In genomic region chr4:66852011-66852410, GRCm38 (mm10) we compare ENCODE assay signal across 17 mouse cellular contexts. TPM values are rescaled to one million over a fixed set of nuclear protein-coding genes. Genes with fewer than 3 reads are reported as not detected.
DNase-seq lines count a peak whose midpoint lies in the region; ATAC-seq lines count a peak whose summit lies in the region.
"Had no signal": no experiment of that assay in that cellular context is flagged by ENCODE, and none has a peak within 500 bp of the region (broad histone marks: within the 10 kb centered on the region; RNA-seq: fewer than 3 reads in every experiment).

No protein-coding gene starts in this region.

- 74% methylated on average over 3 of the region's 3 CpGs for WGBS in intestine, embryonic 15.5 days
- WGBS in intestine, embryonic 16.5 days = 69% methylated on average over 3 of the region's 3 CpGs
- 87% methylated on average over 3 of the region's 3 CpGs for WGBS in forebrain, embryonic 14.5 days

- H3K27me3 ChIP-seq in intestine, embryonic 15.5 days (replicated peaks) = no peaks in the 10 kb centered on the region
- H3K27me3 ChIP-seq in intestine, embryonic 16.5 days (replicated peaks; ENCODE audit: control insufficient read depth, insufficient read depth, low read length) = no peaks in the 10 kb centered on the region
- no peaks in the 10 kb centered on the region for H3K27me3 ChIP-seq in forebrain, embryonic 14.5 days (replicated peaks; ENCODE audit: control insufficient read depth, insufficient read depth, low read length)
- H3K27me3 ChIP-seq: CH12.LX; embryonic facial prominence, embryonic 13.5 days; heart, embryonic 15.5 days; limb, embryonic 13.5 days; lung, embryonic 15.5 days; stomach, embryonic 15.5 days had no signal

- no peak overlapping the region for H3K9ac ChIP-seq in intestine, embryonic 15.5 days
- H3K9ac ChIP-seq in intestine, embryonic 16.5 days (ENCODE audit: low read depth, low read length) = no peak overlapping the region
- H3K9ac ChIP-seq in forebrain, embryonic 14.5 days (ENCODE audit: low read length) = no peak overlapping the region
- H3K9ac ChIP-seq: embryonic facial prominence, embryonic 13.5 days; heart, embryonic 15.5 days; limb, embryonic 13.5 days; lung, embryonic 15.5 days; stomach, embryonic 15.5 days had no signal

- 0 out of 2 replicates have a peak, but pooled peaks have one; percentile 28 for ATAC-seq in intestine, embryonic 15.5 days
- ATAC-seq in intestine, embryonic 16.5 days = no peak
- ATAC-seq in forebrain, embryonic 14.5 days = no peak
- ATAC-seq: hindbrain, embryonic 16.5 days had no signal

- DNase-seq in 3T3-L1 (ENCODE audit: low read depth, low spot score) = peak; percentile 61
- DNase-seq in NIH3T3 (ENCODE audit: low read depth) = peak; percentile 75
- peak; percentile 75 for DNase-seq in lung, postnatal 36 days
- no peak for DNase-seq in forebrain, embryonic 14.5 days (ENCODE audit: low spot score)
- no peak for DNase-seq in heart, postnatal 36 days
- DNase-seq: cerebellum, postnatal 36 days; midbrain, embryonic 14.5 days; thymus, postnatal 14 days had no signal

- H3K4me2 ChIP-seq in intestine, embryonic 15.5 days (replicated peaks) = no peak overlapping the region
- no peak overlapping the region for H3K4me2 ChIP-seq in intestine, embryonic 16.5 days (ENCODE audit: low read depth, low read length)
- H3K4me2 ChIP-seq in forebrain, embryonic 14.5 days (ENCODE audit: low read length) = no peak overlapping the region
- H3K4me2 ChIP-seq: embryonic facial prominence, embryonic 13.5 days; heart, embryonic 15.5 days; limb, embryonic 13.5 days; lung, embryonic 15.5 days; stomach, embryonic 15.5 days had no signal

- no peaks in the 10 kb centered on the region for H3K4me1 ChIP-seq in intestine, embryonic 15.5 days (replicated peaks)
- H3K4me1 ChIP-seq in intestine, embryonic 16.5 days (ENCODE audit: control insufficient read depth, insufficient read depth, low read length) = no peaks in the 10 kb centered on the region
- no peaks in the 10 kb centered on the region for H3K4me1 ChIP-seq in forebrain, embryonic 14.5 days (ENCODE audit: control insufficient read depth, insufficient read depth, low read length)
- H3K4me1 ChIP-seq: embryonic facial prominence, embryonic 13.5 days; heart, embryonic 15.5 days; limb, embryonic 13.5 days; lung, embryonic 15.5 days; stomach, embryonic 15.5 days had no signal

- no peaks in the 10 kb centered on the region for H3K9me3 ChIP-seq in intestine, embryonic 15.5 days
- H3K9me3 ChIP-seq in intestine, embryonic 16.5 days (ENCODE audit: control insufficient read depth, low read length) = no peaks in the 10 kb centered on the region
- H3K9me3 ChIP-seq in forebrain, embryonic 14.5 days (replicated peaks; ENCODE audit: control insufficient read depth, low read length) = no peaks in the 10 kb centered on the region
- H3K9me3 ChIP-seq: embryonic facial prominence, embryonic 13.5 days; heart, embryonic 15.5 days; limb, embryonic 13.5 days; lung, embryonic 15.5 days; stomach, embryonic 15.5 days had no signal

- no peak overlapping the region for H3K4me3 ChIP-seq in intestine, embryonic 15.5 days (replicated peaks)
- no peak overlapping the region for H3K4me3 ChIP-seq in intestine, embryonic 16.5 days (ENCODE audit: low read length)
- H3K4me3 ChIP-seq in forebrain, embryonic 14.5 days (ENCODE audit: low read depth, low read length) = no peak overlapping the region
- H3K4me3 ChIP-seq: embryonic facial prominence, embryonic 13.5 days; heart, embryonic 15.5 days; limb, embryonic 13.5 days; lung, embryonic 15.5 days; stomach, embryonic 15.5 days had no signal

- H3K36me3 ChIP-seq in intestine, embryonic 15.5 days = no peaks in the 10 kb centered on the region
- no peaks in the 10 kb centered on the region for H3K36me3 ChIP-seq in intestine, embryonic 16.5 days (ENCODE audit: control insufficient read depth, insufficient read depth, low read length)
- no peaks in the 10 kb centered on the region for H3K36me3 ChIP-seq in forebrain, embryonic 14.5 days (ENCODE audit: control insufficient read depth, insufficient read depth, low read length)
- H3K36me3 ChIP-seq: embryonic facial prominence, embryonic 13.5 days; heart, embryonic 15.5 days; limb, embryonic 13.5 days; lung, embryonic 15.5 days; stomach, embryonic 15.5 days had no signal

- intact Hi-C loops in heart, postnatal 36 days (cut with DNase I) = no loop called here

- no peak overlapping the region for H3K27ac ChIP-seq in intestine, embryonic 15.5 days
- H3K27ac ChIP-seq in intestine, embryonic 16.5 days (ENCODE audit: low read length) = no peak overlapping the region
- no peak overlapping the region for H3K27ac ChIP-seq in forebrain, embryonic 14.5 days (ENCODE audit: low read depth, low read length)
- H3K27ac ChIP-seq: embryonic facial prominence, embryonic 13.5 days; heart, embryonic 15.5 days; limb, embryonic 13.5 days; lung, embryonic 15.5 days; stomach, embryonic 15.5 days had no signal

RNA-seq across cellular contexts. Expression of gene Tlr4, which starts 24.6 kb away (rescaled TPM):
- 1.2 TPM in 2 replicates for polyA plus RNA-seq in intestine, embryonic 15.5 days (2015; fragmentation: Nextera tagmentation; extraction: Ambion mirVana)
- polyA plus RNA-seq in intestine, embryonic 16.5 days (2015; fragmentation: Nextera tagmentation; extraction: Ambion mirVana) = 1.1 TPM in 2 replicates
- polyA plus RNA-seq in forebrain, embryonic 14.5 days (2014; fragmentation: Nextera tagmentation; extraction: Ambion mirVana) = 0.80 and 0.89 TPM in 2 replicates
- total RNA-seq in heart, postnatal 36 days (2021) = 10 to 100 TPM; 20.9 to 25.1 TPM

Comparison
In these comparisons a context has a peak if more than half of its experiments do, and no peak if none do; other contexts are left out.
1. DNase-seq: peak in 3T3-L1 (single experiment), NIH3T3 (single experiment) and lung, postnatal 36 days (single experiment); none in forebrain, embryonic 14.5 days (single experiment) and heart, postnatal 36 days (0 of 2).